Mouse (Mus musculus) CD4-positive helper T cell, adult 2 months (primary cell): ENCODE results near the gene Psma6.
"Not testable (repeated sequence)": the region's sequence is repeated elsewhere in the genome, so short reads cannot be mapped to it uniquely, and the experiment has no call there.

Source experiments
- DNase-seq: peaks from one replicate; pipeline ENCODE4 v3.0.0-alpha.2; 2012; ENCODE audit warnings: low read depth, missing footprints, low spot score

The Psma6 gene

DNA sequence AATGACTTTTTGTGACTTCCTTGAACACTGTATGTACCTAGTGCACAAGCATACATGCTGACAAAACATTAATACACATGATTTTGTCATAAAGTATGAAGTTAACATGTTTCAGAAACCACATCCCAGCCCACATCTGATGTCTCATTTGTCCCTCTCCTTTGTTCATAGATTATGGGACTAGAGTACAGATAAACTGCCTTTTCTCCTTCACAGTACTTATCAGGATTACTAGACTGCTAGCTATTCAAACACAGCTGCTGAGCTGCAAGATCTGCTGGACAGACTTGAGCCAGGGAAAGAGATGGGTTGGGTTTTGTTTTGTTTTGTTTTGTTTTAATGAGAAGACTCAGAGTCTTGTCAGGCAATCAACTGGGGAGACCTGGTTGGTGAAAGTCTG, 8.1 kb downstream of the Psma6 start:
- peak; percentile 31 for DNase-seq

DNA sequence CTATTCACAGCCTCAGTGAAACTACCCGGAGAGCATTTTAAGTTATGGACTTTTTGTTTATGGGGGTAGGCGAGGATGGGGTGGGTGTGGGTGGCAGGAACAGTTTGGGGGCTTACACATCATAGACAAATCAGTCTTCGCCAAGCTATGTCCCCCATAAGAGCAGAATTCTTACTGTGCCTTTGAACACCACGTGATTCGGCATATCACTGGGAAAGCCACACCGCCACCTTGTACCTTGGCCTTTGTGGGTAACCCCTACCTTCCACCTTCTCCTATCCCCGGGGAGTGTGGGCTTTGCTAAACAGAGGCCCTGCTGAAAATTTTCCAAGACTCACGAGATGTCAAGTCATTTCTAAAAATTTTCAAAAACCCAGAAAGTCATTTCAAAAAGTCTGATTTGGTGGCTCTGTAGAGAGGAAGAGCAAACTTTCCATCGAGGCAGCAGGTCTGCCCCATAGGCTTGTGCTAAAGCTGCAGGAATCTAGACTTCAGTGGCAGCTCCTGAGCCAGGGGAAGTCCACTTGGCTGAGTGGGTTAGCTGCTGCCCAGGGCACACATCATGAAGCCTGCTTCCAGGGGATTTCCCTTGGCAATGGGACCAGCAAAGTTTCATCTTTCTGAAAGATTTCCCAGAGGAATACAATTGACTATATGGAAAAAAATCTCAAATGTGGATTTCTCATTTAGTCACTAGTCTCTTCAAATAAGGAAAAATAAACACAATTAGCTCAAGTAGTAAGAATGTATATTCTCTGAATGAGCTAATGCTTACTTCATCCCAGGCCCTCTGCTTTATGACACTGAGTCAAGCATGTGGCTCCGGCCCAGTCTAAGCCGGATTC, 8.9 kb downstream of the Psma6 start:
- DNase-seq, result peak; percentile 60

DNA sequence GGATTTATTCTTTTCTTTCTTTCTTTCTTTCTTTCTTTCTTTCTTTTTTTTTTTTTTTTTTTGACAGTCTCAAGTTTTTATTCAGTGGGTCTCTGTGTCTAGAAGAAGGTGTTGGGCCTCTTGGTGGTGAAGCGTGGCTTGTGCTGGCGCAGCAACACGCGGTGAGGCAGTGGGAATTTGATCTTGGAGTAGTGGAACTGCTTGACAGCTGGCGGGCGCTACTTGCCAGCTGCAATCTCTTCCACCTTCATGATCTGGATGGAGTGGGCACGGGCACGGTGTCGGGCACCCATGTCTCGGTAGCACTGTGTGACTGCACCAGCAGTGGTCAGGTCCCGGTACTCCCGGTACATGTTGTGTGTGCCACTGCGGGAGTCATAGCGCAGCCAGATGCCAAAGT, 11.6 kb downstream of the Psma6 start:
- DNase-seq, result not testable (repeated sequence)

DNA sequence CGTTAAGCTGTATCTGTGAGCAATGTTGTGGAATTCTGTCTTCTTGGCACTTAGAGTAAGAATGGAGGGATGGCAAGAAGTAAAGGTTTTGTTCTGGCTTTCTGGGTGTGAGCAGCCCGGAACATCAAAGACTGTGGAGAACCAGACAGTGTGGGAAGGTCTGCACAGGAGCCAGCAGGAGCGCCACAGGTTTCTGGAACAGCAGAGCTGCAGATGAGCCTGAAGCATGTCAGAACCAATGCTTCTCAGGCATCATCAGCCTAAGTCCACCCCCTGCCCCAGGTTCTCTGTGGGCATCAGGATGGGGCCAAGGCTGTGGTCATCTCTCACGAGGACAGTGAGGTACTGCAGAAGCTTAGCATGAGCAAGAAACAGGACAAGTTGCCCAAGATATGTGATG, 12.5 kb downstream of the Psma6 start:
- no peak for DNase-seq

DNA sequence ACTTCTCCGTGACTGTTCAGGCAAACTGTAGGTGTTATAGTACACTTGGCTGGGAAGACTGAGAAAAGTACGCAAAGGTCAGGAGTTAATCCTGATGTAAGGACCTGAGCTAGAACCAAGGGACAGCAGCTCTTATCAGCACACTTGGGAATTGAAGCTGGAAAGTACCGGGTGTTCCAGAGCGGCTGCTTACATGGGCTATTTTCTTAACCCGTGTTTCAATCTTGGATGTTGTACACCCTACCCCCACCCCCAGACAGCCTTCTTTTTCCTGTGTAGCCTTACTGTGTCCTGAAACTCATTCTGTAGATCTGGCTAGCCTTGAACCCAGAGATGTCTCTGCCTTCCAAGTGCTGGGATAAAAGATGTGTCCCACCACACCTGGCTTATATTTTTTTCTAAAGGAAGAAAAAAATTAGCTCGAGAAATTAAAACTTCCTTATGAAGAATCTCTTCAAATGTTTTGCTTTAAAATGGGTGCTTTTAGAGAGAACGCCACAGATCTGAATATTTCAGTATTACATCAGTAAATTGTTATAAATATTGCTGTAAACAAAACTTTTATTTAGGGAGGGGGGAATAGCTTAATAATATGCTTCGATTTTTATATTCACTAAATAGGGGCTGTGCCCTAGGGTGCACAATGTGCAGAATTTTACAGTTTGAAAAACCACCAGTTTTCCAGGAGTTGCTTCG, 13.7 kb downstream of the Psma6 start:
- DNase-seq, result no peak

DNA sequence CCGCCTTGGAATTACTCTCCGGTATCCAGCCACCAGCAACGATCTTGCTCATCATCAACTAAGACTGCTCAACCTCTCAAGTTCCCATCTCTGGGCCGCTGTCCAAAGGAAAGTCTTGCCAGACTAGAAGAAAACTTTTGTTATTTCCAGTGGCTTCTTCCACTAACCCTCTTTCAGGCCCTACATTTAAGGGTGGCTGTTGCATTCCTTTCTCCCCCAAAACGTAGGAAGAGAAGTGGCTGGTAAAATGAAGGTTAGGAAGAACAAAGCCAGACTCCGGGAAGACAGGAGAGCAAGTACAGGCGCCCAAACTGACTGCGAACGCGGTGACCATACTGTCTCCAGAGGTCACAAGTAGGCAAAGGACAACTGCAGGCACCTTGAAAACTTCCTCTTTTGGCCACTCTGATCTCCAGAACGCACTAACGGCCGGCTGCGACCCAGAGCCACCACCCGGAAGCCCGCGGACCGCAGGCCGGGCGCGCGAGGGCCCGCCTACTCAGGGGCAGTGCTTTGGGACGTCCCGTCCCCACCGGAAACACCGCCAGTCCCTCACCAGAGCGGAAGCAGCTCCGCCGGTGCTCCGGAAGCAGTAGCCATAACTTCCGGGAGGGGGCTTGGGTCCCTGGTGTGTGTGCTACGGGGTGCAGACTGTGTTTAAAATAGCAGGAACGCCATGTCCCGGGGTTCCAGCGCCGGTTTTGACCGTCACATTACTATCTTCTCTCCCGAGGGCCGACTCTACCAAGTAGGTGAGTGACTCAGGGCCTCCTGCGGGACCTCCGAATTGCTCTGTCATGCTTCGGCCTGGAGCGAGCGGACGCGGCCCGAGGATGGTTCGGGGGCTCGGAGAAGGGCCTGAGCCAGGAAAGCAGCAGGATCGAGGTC, 14.5 kb downstream of the Psma6 start:
- peak; percentile 94 for DNase-seq

DNA sequence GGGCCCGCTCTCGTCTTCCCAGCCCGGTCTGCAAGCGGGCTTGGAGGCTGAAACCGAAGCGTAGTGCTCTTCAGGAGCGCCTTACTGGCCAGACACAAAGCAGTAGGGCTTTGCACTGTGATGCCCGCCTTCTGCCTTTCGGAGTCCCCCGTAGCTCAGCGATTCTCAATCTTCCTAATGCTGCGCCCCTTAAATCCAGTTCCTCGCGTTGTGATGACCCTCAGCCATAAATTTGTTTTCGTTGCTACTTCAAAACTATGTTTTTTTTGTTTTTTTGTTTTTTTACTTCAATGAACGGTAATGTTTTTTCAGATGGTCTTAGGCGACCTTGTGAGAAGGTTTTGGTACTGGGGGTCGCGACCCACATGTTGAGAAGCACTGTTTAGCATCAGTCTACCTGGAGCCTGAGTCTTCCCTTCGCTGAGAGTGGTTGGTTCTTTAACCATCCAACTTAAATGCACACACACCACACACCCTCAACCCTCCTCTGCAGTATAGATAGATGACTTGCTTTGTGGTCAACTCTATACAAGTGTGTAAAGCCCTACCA, 15.2 kb downstream of the Psma6 start:
- DNase-seq, result no peak

DNA sequence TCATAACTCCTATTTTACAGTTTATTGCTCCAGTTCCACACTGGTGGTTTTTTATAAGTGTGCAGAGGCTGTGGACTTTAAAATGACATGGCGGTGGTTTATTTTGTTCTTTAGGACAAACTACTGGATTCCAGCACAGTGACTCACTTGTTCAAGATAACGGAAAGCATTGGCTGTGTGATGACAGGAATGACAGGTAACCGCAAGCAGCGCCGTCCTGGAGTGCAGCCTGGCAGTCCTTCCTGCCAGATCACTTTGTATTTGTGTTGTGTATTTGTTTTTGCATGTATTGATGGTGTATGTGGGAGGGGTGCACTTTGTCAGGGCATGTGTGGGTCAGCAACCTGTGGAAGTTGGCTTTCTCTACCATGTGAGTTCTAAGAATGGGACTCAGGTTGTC, 23.9 kb downstream of the Psma6 start:
- DNase-seq, result no peak

DNA sequence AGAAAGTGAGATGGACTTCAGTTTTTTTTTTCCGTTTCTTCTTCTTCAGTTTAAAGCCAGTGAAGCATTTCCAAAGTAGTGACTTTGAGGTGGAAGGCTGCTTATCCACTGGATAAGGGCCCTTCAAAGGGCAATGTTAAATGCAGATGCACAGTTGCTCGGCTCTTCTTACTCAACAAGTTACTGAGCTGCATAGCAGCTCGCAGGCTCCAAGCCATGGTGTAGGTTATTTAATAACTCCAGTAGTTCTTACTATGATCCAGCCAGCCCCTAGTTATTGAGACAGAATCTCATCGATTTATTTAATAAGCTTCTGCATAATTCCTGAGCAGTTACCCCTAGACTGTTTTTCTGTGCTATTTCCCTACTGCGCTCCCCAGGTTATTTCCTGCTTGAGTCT, 31.2 kb downstream of the Psma6 start:
- no peak for DNase-seq

DNA sequence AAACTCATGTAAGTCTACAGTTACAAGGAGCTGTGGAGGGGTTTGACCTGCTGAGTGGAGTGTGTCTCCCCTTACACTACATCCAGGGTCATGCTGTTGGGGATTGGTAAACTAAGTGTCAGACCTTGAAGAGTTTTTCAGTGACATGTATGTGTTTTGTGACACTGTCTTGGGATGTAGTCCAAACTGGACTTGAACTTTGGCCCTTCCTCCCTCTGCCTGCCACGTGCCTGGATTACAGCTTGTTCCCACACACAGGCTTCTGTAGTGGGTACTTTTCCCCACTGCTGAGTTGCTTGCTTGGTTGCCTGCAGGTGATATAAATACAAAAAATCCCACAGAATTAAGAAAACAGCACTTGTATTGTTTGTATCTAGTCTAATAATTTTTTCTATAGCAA, 31.7 kb downstream of the Psma6 start:
- no peak for DNase-seq

DNA sequence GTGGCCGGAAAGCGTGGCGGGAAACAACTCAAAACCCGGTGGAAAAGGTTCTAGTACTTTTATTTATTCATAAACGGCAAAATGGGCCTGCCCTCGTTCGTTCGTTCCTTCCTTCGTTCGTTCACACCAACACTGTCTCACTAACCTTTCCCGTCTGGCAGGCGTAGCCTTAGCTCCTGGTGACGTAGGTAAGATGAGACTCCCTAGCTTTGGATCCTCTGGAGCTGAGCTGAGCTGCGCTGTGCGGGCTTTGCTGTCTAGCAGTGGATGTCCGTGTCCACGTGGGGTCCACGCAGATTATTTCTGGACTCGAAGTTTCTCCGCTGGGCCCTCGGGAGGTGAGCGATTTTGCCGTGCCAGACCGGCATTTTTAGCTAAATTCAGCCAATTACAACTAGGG, 36.2 kb downstream of the Psma6 start:
- no peak for DNase-seq

DNA sequence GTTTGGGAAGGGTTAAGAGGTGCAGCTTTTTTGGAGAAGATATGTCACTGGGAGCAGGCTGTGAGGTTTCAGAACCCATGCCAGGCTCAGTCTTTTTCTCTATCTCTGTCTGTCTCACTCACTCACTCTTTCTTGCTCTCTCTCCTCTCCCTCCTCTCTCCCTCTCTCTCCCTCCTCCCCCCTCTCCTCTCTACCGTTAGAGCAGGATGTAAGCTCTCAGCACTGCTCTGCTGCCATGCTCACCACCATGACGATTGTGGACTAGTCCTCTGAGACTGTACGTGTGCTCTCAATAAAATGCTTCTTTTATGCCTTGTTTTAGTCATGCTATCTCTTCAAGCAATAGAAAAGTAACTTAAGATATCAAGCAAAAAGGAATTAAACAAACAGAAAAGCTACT, 38.0 kb downstream of the Psma6 start:
- no peak for DNase-seq

DNA sequence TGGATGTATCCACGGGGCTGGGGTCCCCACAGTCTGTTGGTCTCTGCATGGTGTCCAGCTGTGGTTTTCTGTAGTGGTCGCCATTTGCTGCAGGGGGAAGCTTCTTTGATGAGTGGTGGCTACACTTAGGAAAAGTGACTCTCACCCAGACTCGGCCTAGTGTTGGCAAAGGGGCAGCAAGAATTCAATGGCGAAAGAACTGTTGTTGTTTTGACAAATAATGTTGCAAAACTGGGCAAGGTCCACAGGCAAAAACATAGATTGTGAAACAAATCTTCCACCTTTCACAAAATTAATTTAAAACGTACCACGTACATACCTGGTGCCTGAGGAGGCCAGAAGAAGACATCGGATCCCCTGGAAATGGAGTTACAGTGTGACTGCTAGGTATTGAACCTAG, 42.3 kb downstream of the Psma6 start:
- no peak for DNase-seq

DNA sequence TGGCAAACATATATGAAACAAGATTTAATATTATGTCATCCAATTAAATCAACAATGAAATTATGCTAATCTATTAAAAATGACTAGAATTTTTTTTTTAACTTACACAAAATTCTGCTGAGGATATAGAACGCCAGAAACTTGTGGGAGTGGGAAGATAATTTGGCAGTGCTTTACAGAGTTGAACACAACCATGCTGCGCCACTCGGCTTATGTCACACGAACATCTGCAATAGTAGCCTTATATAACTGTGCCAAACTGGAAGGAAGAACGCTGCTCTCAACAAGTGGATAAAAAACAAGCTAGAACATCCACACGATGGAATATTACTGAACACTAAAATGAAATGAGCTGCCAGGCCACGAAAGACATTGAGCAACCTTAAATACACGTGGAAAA, 45.2 kb downstream of the Psma6 start:
- no peak for DNase-seq

DNA sequence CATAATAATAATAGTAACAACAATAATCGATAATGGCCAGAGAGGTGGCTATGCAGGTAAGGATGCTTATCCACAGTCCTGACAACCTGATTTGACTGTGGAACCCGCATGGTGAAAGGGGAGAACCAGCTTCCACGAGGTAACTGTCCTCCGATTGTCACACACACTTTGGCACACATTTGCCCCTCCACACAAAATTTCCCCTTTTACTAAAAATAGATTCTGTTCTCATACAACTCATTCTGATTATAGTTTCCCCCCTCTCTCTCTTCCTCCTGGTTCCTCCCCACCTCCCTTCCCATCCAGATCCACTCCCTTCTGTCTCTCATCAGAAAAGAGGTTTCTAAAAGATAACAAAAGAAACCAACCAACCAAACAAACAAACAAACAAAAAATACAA, 45.9 kb downstream of the Psma6 start:
- DNase-seq, result no peak

DNA sequence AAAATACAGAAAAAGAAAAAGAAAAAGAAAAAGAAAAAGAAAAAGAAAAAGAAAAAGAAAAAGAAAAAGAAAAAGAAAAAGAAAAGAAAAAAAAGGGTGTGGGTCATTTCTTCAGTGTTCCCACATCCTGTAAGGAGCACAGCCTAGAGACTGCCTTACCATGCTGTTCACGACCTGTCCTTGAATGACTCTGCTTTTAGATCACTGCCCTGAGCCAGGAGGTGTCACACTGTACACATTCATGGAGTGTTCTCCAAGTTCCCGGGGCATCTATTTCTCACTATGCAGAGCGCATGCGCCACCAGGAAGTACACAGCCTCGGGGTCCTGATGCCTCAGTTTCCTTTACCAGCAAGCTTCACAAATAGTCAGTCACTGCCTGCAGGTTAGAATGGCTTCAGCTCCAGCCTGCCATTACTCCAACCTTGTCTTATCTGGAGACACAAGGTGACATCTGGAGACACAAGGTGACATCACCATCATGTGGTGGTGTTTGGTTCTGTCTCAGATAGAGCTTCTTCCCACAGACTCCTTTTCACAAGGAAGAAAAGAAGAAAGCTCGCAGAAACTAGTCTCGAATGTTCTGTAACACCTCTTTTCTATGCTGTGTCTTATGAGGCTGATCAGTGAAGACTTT, 48.4 kb downstream of the Psma6 start:
- no peak for DNase-seq

DNA sequence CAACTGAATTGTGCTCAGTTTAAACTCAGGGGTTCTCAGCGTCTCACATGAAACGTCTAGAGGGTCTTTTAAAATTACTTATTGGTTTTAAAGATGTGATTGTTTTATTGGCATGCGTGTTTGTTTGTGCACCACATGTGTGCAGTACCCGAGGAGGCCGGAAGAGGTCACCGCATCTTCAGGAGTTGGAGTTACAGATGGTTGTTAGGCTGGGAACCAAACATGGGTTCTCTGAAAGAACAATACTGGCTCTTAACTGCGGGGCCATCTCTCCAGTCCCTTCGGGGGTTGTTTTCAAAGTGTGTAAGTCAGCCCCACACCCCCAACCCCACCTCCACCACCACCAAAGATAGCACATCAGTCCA, 48.9 kb downstream of the Psma6 start:
- no peak for DNase-seq

DNA sequence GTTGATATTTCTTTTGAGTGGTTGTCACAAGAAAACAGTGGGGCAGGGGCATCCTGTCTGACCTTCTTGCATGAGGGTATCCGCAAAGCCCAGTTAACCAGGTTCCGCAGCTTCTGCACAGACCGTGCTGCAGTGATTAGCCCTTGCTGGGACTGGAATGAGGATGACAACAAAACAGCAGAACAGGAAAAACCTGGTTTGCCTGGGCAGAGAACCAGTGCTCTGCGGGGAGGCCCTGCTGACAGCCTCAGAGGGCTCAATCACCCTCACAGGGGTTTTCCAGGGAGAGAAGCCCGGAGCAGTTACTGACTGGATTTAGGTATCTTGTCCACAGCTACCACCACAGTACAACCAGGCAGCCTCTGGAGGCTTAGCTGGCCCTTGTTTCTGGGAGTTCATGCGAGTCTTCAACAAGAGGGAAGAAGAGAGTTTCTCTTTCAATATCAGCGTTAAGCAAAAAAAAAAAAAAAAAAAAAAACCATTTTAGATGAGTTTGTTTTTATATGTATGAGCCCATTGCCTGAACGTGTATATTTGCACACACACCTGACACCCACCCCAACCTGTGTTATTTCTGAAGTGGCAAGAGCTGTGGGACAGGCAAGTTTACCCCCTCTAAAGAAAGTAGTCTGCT, 49.9 kb downstream of the Psma6 start:
- peak; percentile 30 for DNase-seq

DNA sequence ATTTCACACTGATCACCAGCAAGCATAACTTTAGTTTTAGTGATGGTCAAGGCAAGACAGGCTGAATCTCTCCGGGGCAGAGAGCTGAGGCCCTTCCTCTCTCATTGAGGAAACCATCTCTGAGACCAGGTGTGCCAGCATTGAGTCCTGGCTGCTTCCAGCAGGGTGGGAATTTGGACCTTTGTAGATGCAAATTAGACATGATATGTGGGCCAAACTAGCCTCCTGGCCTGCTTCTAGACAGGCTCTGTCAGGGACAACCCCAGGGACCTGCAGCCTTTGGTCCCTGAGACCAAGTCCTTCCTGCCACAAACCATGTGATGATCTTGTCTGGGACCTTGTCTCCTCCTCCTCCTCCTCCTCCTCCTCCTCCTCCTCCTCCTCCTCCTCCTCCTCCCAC, 51.1 kb downstream of the Psma6 start:
- no peak for DNase-seq

DNA sequence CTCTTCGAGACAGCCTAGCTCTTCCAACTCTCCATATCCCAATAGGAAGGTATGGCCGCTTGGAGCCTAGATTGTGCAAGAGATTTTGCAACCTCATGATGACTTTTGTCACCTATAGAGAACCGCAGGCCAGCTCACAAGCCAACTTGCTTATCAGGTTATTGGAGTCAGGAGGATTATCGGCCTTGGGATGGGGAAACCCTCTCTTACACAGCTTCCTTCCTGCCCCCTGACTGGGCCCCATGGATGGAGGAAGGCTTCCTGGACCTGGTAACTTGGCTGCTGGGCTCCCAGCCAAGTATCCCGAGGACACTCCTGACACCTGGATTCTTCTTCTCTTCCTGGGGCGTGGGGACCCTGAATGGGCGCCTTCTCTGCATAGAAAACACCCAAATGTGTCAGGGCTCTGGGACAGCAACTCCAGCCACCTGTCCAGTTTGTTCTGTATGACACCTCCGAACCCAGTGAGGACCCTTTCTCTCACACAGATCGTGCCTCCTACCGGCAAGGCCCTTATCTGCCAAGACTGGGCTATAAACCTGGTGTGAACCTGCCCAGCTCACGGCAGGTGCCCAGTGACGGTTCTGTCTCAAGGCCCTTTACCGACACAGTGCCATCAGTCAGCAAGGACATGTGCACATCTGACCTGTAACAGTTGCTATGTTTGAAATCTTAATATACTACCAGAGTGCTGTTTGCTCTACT, 53.3 kb downstream of the Psma6 start:
- DNase-seq, result no peak
